Mouse (Mus musculus) hindbrain, embryonic 13.5 days (tissue): ENCODE results near the gene Gpi1. TPM values are rescaled to one million over a fixed set of nuclear protein-coding genes. Genes with fewer than 3 reads are reported as not detected.
"Not testable (repeated sequence)": the region's sequence is repeated elsewhere in the genome, so short reads cannot be mapped to it uniquely, and the experiment has no call there.

Experiments used
- ATAC-seq: fragments of 200-750 bp; cut with Nextera tagmentation; 2 replicates; pipeline ENCODE4 v1.8.0; 2017; ENCODE audit warnings: moderate TSS enrichment; ENCODE audit not compliant: low FRiP score
- H3K27ac ChIP-seq: fragments of 300-500 bp; sonication (generic); 2 replicates; pipeline ENCODE4 v1.5.1; 2015; ENCODE audit warnings: inconsistent platforms, mild to moderate bottlenecking, moderate library complexity
- H3K27me3 ChIP-seq: fragments of 300-500 bp; sonication (generic); 2 replicates; pipeline ENCODE4 v1.6.1; 2015; ENCODE audit warnings: mild to moderate bottlenecking, inconsistent platforms
- H3K36me3 ChIP-seq: fragments of 300-500 bp; sonication (generic); 2 replicates; pipeline ENCODE4 v1.6.1; 2015; ENCODE audit warnings: mild to moderate bottlenecking, inconsistent platforms
- H3K4me1 ChIP-seq: fragments of 300-500 bp; sonication (generic); replicated peaks from 2 replicates; pipeline ENCODE4 v1.6.1; 2015; ENCODE audit warnings: inconsistent platforms
- H3K4me2 ChIP-seq: fragments of 300-500 bp; sonication (generic); 2 replicates; pipeline ENCODE4 v1.6.1; 2015; ENCODE audit warnings: inconsistent platforms, mild to moderate bottlenecking, moderate library complexity
- H3K4me3 ChIP-seq: fragments of 300-500 bp; sonication (generic); 2 replicates; pipeline ENCODE4 v1.5.1; 2015; ENCODE audit warnings: mild to moderate bottlenecking, inconsistent platforms
- H3K9ac ChIP-seq: fragments of 300-500 bp; sonication (generic); 2 replicates; pipeline ENCODE4 v1.6.1; 2015; ENCODE audit warnings: mild to moderate bottlenecking, inconsistent platforms
- H3K9me3 ChIP-seq: fragments of 300-500 bp; sonication (generic); 2 replicates; pipeline ENCODE4 v1.6.1; 2016; ENCODE audit warnings: inconsistent platforms
- WGBS: fragments of 180-500 bp; shearing (Covaris S2); methylation state at CpG from one replicate; pipeline ENCODE4 v1.1.7; 2015; 5-methylcytosine and 5-hydroxymethylcytosine counted together
- polyA plus RNA-seq: library from polyadenylated mRNA; unstranded; fragments of >200 nt; fragmentation: Nextera tagmentation; extraction: Ambion mirVana; gene quantifications from 2 replicates; pipeline ENCODE4 v1.2.1, GENCODE M21; 2015

Gene Gpi1
- polyA plus RNA-seq, 1 experiment from 2014 or later, result 216 TPM

DNA sequence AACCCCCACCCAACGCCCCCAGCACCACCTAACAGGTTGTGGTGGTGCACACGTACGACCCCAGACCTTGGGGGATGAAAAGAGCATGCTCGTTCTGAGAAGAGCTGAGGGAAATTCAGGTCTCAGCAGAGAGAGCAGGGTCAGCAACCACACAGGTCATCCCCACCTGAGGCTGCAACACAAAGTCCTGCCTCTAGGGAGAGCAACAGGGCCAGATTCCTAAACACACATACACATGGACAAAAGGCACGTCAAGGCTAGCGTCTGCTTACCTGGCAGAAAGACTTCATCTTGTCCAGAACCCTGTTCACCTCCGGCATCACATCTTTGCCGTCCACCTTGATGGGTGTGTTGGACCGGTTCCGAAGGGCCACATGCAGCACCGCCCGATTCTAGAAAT lies 3.3 kb downstream of the Gpi1 start:
- no peak overlapping the region for H3K4me2 ChIP-seq
- no peaks in the 10 kb centered on the region for H3K27me3 ChIP-seq
- ATAC-seq, result no peak
- no peak overlapping the region for H3K4me3 ChIP-seq
- H3K9ac ChIP-seq, result no peak overlapping the region
- no peaks in the 10 kb centered on the region for H3K9me3 ChIP-seq
- no peak overlapping the region for H3K27ac ChIP-seq
- peaks cover 43% of the 10 kb centered on the region for H3K4me1 ChIP-seq
- H3K36me3 ChIP-seq, result peaks cover 50% of the 10 kb centered on the region
- WGBS, result 90% methylated on average over 12 of the region's 12 CpGs

DNA sequence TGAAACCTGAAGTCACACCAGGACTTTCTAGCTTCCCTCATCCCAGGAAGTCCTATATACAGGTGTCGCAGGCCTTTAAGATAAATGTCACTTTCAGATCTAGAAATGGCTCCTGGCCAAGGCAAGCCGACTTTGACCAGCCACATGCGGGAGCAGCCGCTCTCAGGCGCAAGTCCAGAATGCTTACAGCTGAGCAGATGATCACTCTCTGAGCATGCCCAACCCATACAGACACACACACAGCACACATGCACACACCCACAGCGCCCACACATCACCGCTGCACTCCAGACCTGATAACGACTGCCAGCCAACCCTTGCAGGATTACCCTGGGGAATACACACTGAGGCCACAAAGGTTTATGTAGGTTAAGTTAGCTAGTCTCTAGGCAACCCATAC lies 4.0 kb downstream of the Gpi1 start:
- Histone ChIP-seq H3K4me1 (peaks cover 43% of the 10 kb centered on the region), H3K4me2 (no peak overlapping the region), H3K27me3 (no peaks in the 10 kb centered on the region), H3K9me3 (no peaks in the 10 kb centered on the region), H3K4me3 (no peak overlapping the region), H3K9ac (no peak overlapping the region; the same call in 1 of the 2 replicates), H3K27ac (no peak overlapping the region), H3K36me3 (peaks cover 58% of the 10 kb centered on the region)
- WGBS, result 78% methylated on average over 8 of the region's 8 CpGs
- ATAC-seq, result no peak

DNA sequence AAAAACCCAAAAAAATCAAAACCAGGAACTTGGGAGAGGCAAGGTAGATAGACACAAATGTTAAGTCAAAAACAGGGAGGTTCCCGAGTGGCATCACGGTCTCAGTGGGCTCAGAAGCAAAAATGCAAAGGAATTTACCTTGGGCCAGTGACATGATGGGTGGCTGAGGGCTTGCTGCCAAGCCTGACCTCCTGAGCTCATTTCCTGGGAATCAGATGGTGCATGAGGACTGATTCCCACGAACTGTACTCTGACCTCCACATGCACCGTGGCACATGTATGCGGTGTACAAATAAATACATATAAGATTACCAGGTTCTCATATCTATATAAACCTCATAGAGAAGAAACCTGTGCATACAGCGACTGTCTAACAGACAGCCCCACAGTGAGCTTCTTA lies 5.8 kb downstream of the Gpi1 start:
- Histone ChIP-seq H3K9ac (no peak overlapping the region), H3K4me2 (no peak overlapping the region), H3K9me3 (no peaks in the 10 kb centered on the region), H3K4me1 (peaks cover 34% of the 10 kb centered on the region), H3K4me3 (no peak overlapping the region), H3K36me3 (peaks cover 76% of the 10 kb centered on the region), H3K27ac (no peak overlapping the region), H3K27me3 (no peaks in the 10 kb centered on the region)
- no peak for ATAC-seq
- 93% methylated on average over 6 of the region's 6 CpGs for WGBS

DNA sequence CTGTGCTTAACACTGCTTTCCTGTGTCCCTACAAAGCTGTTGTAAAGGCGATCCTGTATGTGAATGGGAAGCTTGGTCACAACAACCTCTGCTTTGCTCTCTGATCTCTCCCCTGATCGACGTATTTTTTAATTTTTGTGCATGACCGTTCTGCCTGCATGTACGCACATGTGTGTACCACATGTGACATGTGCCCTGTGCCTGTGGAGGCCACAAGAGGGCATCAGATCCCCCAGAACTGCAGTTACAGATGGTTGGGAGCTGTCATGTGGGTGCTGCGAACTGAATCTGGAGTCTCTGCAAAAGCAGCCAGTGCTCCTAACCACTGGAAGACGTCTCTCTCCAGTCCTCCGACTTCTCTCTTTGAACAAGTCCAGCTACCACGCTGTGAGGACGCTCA lies 7.8 kb downstream of the Gpi1 start:
- Histone ChIP-seq H3K36me3 (peaks cover 92% of the 10 kb centered on the region), H3K4me1 (peaks cover 14% of the 10 kb centered on the region), H3K9me3 (no peaks in the 10 kb centered on the region), H3K4me3 (no peak overlapping the region), H3K27ac (no peak overlapping the region), H3K9ac (no peak overlapping the region), H3K27me3 (no peaks in the 10 kb centered on the region), H3K4me2 (no peak overlapping the region)
- 95% methylated on average over 10 of the region's 10 CpGs for WGBS
- ATAC-seq, result no peak

DNA sequence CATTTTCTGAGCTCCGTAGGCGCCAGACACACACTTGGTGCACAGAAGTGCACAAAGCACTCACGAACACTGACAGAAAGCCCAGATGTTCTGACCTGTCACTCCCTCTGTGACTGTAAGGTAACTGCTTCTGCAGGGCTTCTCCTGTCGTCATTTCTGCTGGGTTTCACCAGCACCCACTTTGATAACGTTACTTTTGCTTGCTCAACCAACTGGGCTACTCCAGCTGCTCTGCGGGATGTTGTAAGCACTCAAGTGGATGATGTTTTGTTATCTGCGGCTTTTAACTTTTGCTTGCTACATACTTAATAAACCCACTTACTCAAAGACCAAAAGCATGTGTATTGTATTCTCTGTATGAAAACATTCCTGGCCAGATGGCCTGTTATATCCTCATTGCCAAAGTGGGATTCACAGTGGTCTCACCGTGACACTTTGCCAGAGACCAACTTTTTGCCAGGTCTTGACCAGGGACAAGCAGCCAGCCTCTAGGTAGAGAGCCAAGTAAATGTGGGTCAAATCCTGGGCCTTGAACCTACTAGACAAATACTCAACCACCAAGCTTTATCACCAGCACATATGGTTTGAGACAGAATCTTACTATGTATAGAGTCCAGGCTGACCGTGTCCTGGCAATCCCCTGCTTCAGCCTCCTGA lies 8.4 kb downstream of the Gpi1 start:
- 96% methylated on average over 9 of the region's 9 CpGs for whole genome bisulfite sequencing
- Histone ChIP-seq H3K4me1 (peaks cover 10% of the 10 kb centered on the region), H3K9me3 (no peaks in the 10 kb centered on the region), H3K36me3 (peaks cover 92% of the 10 kb centered on the region), H3K4me3 (no peak overlapping the region), H3K4me2 (no peak overlapping the region), H3K9ac (no peak overlapping the region), H3K27ac (no peak overlapping the region), H3K27me3 (no peaks in the 10 kb centered on the region)
- ATAC-seq, result no peak

DNA sequence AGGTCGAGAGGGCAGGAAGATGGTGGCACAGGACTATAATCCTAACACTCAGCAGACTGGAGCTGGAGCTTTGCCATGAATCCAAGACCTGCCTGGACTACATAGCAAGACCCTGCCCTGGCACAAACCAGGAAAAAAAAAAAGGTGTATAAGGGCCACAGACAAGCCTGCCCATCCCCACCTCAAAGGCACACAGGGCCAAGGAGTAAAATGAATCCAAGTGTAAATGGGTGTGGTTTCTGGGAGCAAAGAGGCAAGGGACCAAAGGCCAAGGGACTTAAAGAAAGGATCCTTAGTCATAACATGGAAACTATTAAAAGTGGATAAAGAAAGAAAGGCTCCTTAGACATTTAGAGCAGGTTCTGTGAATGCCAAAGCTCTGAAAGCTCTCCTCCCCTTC lies 11.6 kb downstream of the Gpi1 start:
- 59% methylated on average over 1 of the region's 1 CpGs for WGBS
- peaks cover 98% of the 10 kb centered on the region for H3K36me3 ChIP-seq
- H3K4me1 ChIP-seq, result no peaks in the 10 kb centered on the region
- no peak for ATAC-seq
- H3K9me3 ChIP-seq, result no peaks in the 10 kb centered on the region
- no peak overlapping the region for H3K9ac ChIP-seq
- no peak overlapping the region for H3K4me3 ChIP-seq
- no peak overlapping the region for H3K27ac ChIP-seq
- no peaks in the 10 kb centered on the region for H3K27me3 ChIP-seq
- no peak overlapping the region for H3K4me2 ChIP-seq

DNA sequence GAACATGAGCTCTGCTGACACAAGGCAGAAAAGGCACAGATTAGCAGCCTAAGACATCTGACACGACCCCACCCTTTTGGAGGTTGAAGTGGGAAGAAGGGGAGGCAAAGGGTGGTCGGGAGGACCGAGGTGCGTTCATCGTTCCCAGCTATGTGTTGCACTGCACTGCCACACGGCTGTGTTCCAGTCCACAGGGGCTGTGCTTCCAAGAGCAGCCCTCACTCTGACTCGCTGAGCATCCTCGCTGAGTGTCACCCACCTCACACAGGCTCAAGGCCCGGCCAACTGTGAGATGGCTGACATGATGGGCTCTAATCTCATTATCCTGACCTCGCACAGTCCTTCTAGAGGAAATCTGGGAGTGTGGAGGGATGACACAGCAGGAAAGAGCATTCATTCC lies 13.7 kb downstream of the Gpi1 start:
- H3K27ac ChIP-seq, result no peak overlapping the region
- H3K36me3 ChIP-seq, result peaks cover 99% of the 10 kb centered on the region
- H3K4me1 ChIP-seq, result no peaks in the 10 kb centered on the region
- H3K9ac ChIP-seq, result no peak overlapping the region
- H3K9me3 ChIP-seq, result no peaks in the 10 kb centered on the region
- H3K4me2 ChIP-seq, result no peak overlapping the region
- H3K4me3 ChIP-seq, result no peak overlapping the region
- WGBS, result 94% methylated on average over 10 of the region's 10 CpGs
- ATAC-seq, result no peak
- H3K27me3 ChIP-seq, result no peaks in the 10 kb centered on the region

DNA sequence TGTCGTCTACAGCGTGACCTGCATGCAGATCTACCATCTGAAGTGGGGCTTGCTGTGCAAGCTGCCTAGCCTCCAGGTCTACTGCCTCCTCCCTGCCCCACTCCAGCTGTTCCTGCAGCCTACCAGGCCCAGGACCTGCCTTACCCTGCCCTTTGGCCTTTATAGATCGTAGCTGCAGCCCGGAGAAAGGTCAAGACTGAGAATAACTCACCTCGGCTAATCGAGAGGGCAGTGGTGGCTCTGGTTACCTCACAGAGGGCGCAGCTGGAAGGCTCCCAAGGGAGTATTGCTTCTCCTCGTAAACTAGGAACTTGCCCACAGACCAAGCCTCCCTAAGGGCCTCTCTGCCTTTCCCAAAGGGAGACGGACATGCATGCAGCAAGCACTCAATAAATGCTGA lies 14.7 kb downstream of the Gpi1 start:
- Histone ChIP-seq H3K27me3 (no peaks in the 10 kb centered on the region), H3K4me2 (no peak overlapping the region), H3K9ac (no peak overlapping the region), H3K27ac (no peak overlapping the region), H3K9me3 (no peaks in the 10 kb centered on the region), H3K4me3 (no peak overlapping the region), H3K4me1 (no peaks in the 10 kb centered on the region), H3K36me3 (peaks cover 99% of the 10 kb centered on the region)
- 87% methylated on average over 9 of the region's 9 CpGs for WGBS
- no peak for ATAC-seq

DNA sequence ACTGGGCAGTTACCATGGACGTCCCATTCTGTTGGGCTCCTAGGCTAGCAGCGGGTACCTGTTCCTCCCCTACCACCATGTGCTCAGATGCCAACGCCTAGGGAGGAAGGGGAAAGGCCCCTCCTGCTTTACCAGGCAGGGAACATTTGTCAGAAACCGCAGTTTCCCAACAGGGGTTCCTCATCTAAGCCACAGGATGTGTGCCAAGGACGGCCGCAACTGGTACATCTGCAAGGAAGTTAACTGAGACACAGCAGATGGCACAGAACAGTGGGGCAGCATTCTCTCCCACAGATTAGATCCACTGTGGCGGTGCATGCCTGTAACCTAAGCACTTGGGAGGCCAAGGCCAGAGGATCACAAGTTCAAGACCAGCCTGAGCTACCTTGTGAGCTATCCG lies 15.5 kb downstream of the Gpi1 start:
- H3K4me2 ChIP-seq, result no peak overlapping the region
- no peaks in the 10 kb centered on the region for H3K9me3 ChIP-seq
- no peak overlapping the region for H3K27ac ChIP-seq
- no peaks in the 10 kb centered on the region for H3K27me3 ChIP-seq
- ATAC-seq, result no peak
- no peak overlapping the region for H3K4me3 ChIP-seq
- no peaks in the 10 kb centered on the region for H3K4me1 ChIP-seq
- H3K9ac ChIP-seq, result no peak overlapping the region
- H3K36me3 ChIP-seq, result peaks cover 99% of the 10 kb centered on the region
- 95% methylated on average over 8 of the region's 8 CpGs for WGBS

DNA sequence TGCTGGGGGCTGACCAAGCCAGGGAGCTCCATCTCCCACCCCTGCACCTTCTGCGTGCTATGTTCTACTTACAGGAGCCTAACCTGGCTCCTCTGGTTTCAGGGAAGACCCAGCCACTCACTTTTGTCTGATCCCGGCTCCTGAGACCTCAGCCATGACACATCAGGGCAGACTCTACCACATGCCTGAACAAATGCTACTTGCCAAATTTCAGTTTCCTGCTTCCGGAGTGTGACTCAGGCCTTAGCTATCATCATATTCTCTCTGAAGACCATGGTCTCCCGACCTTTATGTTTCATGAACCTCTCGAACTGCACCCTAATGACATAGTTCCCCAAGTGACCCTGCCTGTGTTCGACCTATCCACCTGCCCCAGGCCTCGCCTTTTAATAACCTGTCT lies 16.9 kb downstream of the Gpi1 start:
- Histone ChIP-seq H3K4me1 (no peaks in the 10 kb centered on the region), H3K36me3 (peaks cover 99% of the 10 kb centered on the region), H3K9me3 (no peaks in the 10 kb centered on the region), H3K4me2 (no peak overlapping the region), H3K27me3 (no peaks in the 10 kb centered on the region), H3K9ac (no peak overlapping the region), H3K4me3 (no peak overlapping the region), H3K27ac (no peak overlapping the region)
- no peak for ATAC-seq
- 92% methylated on average over 7 of the region's 7 CpGs for WGBS

DNA sequence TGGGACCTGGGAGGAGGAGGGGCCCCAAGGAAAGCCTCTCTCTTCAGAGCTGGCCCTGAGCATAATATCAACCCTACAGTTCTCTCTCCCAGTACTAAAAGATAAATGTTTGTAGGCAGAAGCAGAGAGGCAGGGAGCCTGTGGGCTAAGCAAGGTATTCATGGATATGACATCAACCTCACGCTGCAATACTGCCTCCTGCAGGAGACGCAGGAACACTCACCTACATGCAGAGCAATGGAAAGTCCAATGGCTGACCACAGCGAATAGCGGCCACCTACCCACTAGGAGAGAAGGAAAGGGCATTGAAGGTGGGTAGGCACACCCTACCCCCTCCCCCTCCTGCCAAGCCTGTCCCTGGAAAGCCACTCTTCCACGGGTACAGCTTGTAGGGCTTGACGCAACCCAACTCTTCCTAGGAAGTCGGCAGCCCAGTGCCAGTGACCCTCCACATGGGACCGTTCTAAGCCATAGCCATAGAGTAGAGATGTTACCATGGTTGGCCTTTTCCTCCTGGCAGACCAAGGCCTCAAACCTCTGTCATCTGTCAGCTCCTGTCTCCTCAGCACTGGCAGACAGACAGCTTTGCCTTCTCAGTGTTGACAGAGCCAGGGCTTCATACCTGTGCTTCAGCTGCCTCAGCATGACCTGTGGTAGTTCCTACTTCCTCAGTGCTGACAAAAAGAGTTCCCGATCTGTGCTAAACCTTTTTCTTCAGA lies 21.9 kb downstream of the Gpi1 start:
- no peak for ATAC-seq
- H3K9me3 ChIP-seq, result no peaks in the 10 kb centered on the region
- WGBS, result 91% methylated on average over 9 of the region's 9 CpGs

DNA sequence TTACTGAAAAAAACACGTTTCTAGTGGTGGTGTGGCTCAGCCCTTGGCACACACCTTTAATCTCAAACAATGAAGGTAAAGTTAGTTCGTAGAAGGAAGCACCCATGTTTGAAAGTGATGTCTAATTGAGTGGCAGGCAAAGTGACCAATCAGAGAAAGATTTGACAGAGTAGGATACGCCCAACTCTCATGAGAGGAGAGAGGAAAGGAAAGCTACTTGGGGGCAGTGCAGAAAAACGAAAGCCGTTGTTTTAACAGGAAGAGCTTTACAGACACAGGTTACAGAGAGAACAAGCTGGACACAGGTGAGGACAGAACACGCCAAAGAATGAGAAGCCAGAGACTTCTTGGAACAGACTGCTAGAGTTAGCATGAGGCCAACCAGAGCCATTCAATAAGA lies 23.8 kb downstream of the Gpi1 start:
- Histone ChIP-seq H3K4me1 (no peaks in the 10 kb centered on the region), H3K27ac (no peak overlapping the region), H3K4me3 (no peak overlapping the region), H3K27me3 (no peaks in the 10 kb centered on the region), H3K9me3 (no peaks in the 10 kb centered on the region), H3K36me3 (peaks cover 100% of the 10 kb centered on the region), H3K9ac (no peak overlapping the region), H3K4me2 (no peak overlapping the region)
- WGBS, result 94% methylated on average over 6 of the region's 6 CpGs
- no peak for ATAC-seq

More for the DNA sequence above, 21.9 kb downstream of the Gpi1 start:
- peaks cover 100% of the 10 kb centered on the region for H3K36me3 ChIP-seq
- H3K9ac ChIP-seq, result no peak overlapping the region
- H3K4me3 ChIP-seq, result no peak overlapping the region
- H3K27me3 ChIP-seq, result no peaks in the 10 kb centered on the region
- no peaks in the 10 kb centered on the region for H3K4me1 ChIP-seq
- no peak overlapping the region for H3K27ac ChIP-seq
- no peak overlapping the region for H3K4me2 ChIP-seq

DNA sequence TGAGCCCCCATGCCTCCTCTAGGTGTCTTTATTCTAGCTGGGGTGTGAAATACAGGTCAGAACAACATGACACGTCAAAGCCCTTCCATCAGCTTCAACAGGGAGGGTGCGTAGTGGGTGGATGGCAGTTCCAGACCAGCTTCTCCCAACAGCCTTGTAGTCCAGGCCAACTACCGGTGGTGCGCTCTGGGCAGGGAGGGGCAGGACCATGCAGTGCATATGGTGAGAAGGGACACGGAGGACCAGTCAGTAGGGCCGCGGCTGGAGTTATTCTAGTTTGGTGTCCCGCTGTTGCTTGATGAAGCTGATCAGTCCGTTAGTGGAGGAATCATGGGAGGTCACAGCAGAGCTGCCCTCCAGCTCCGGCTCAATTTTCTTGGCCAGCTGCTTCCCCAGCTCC lies 28.0 kb downstream of the Gpi1 start:
- H3K27ac ChIP-seq, H3K4me2 ChIP-seq, ATAC-seq, H3K9me3 ChIP-seq, H3K4me3 ChIP-seq, H3K27me3 ChIP-seq, H3K9ac ChIP-seq, H3K4me1 ChIP-seq: not testable (repeated sequence)
- WGBS, result 94% methylated on average over 10 of the region's 10 CpGs
- H3K36me3 ChIP-seq, result peaks cover 69% of the 10 kb centered on the region
